Mouse (Mus musculus) heart, postnatal 10 days (tissue): Measurements from ENCODE around the gene Rap1b. TPM values are rescaled to one million over a fixed set of nuclear protein-coding genes. Genes with fewer than 3 reads are reported as not detected.

Source experiments
- DNase-seq, 2 experiments: peaks; one replicate each; pipeline ENCODE4 v3.0.0; 2021
- intact Hi-C: fragments of 180-260 bp; cut with DNase I; formaldehyde crosslinking; loops from one replicate; pipeline ENCODE4 v1.15.1; 2025
- total RNA-seq, 2 experiments: library from RNA; stranded (reverse); gene quantifications; 2 replicates each; pipeline ENCODE4 v1.2.3; 2021

Gene Rap1b
- total RNA-seq, 2 experiments from 2014 or later: 89.8 to 96.6 TPM

- intact Hi-C loops: no loop called here
- no peak for DNase-seq
These were observed 70.3 kb downstream of the Rap1b start for GRCm38 (mm10) chr10:117775401-117776144.

GRCm38 (mm10) chr10:117774817-117775120, 71.1 kb downstream of the Rap1b start:
- DNase-seq: no peak
- intact Hi-C loops: no loop called here

- intact Hi-C loops: no loop called here
- no peak for DNase-seq
These were observed 71.6 kb downstream of the Rap1b start for GRCm38 (mm10) chr10:117774011-117774816.

GRCm38 (mm10) chr10:117773106-117773720, 72.6 kb downstream of the Rap1b start:
- intact Hi-C loops: no loop called here
- no peak for DNase-seq

- no peak for DNase-seq
- intact Hi-C loops: no loop called here
These were observed 73.3 kb downstream of the Rap1b start for GRCm38 (mm10) chr10:117772364-117773105.

GRCm38 (mm10) chr10:117771131-117771510, 74.7 kb downstream of the Rap1b start:
- intact Hi-C loops: no loop called here
- no peak for DNase-seq

GRCm38 (mm10) chr10:117770286-117771130, 75.3 kb downstream of the Rap1b start:
- no peak for DNase-seq
- intact Hi-C loops: no loop called here

- intact Hi-C loops: no loop called here
- no peak for DNase-seq
These were observed 76.1 kb downstream of the Rap1b start for GRCm38 (mm10) chr10:117769541-117770285.

- intact Hi-C loops: no loop called here
These were observed 77.7 kb downstream of the Rap1b start for GRCm38 (mm10) chr10:117768141-117768440.

GRCm38 (mm10) chr10:117767286-117768140, 78.3 kb downstream of the Rap1b start:
- intact Hi-C loops: no loop called here
- no peak for DNase-seq

More at GRCm38 (mm10) chr10:117768141-117768440, 77.7 kb downstream of the Rap1b start:
- DNase-seq: no peak

GRCm38 (mm10) chr10:117766896-117767160, 79.0 kb downstream of the Rap1b start:
- intact Hi-C loops: no loop called here
- no peak for DNase-seq

GRCm38 (mm10) chr10:117766111-117766895, 79.5 kb downstream of the Rap1b start:
- no peak for DNase-seq
- intact Hi-C loops: no loop called here

- intact Hi-C loops: no loop called here
- no peak for DNase-seq
These were observed 80.5 kb downstream of the Rap1b start for GRCm38 (mm10) chr10:117765116-117765894.

GRCm38 (mm10) chr10:117764598-117764997, 81.2 kb downstream of the Rap1b start:
- no peak for DNase-seq
- intact Hi-C loops: no loop called here
